Comparison of ENCODE assay signal across 24 mouse cellular contexts in genomic region chr4:153212095-153212494, GRCm38 (mm10).
"Had no signal": no experiment of that assay in that cellular context is flagged by ENCODE, and none has a peak within 500 bp of the region (broad histone marks: within the 10 kb centered on the region; RNA-seq: fewer than 3 reads in every experiment).

No protein-coding gene starts in this region.

- H3K9ac ChIP-seq: heart, embryonic 12.5 days; hindbrain, embryonic 13.5 days; intestine, embryonic 15.5 days; limb, embryonic 13.5 days; limb, embryonic 15.5 days; liver, embryonic 13.5 days had no signal

- H3K4me3 ChIP-seq: heart, embryonic 10.5 days; heart, embryonic 12.5 days; hindbrain, embryonic 10.5 days; hindbrain, embryonic 13.5 days; intestine, embryonic 15.5 days; layer of hippocampus, adult 2 months; limb, embryonic 13.5 days; limb, embryonic 15.5 days; liver, embryonic 13.5 days had no signal

- H3K9me3 ChIP-seq: heart, embryonic 10.5 days; heart, embryonic 12.5 days; hindbrain, embryonic 10.5 days; hindbrain, embryonic 13.5 days; intestine, embryonic 15.5 days; limb, embryonic 13.5 days; limb, embryonic 15.5 days; liver, embryonic 13.5 days had no signal

- DNase-seq: gastrocnemius, postnatal 14 days; gastrocnemius, postnatal 36 days; heart, adult 11 months; heart, postnatal 10 days; heart, postnatal 4 days; kidney, adult 18-20 months; kidney, adult 8-10 months; kidney, postnatal 10 days; kidney, postnatal 4 days; layer of hippocampus, adult 9-11 months; layer of hippocampus, postnatal 36 days; left cerebral cortex, postnatal 4 days; liver, embryonic 13.5 days had no signal

- H3K4me2 ChIP-seq: heart, embryonic 12.5 days; hindbrain, embryonic 13.5 days; intestine, embryonic 15.5 days; limb, embryonic 13.5 days; limb, embryonic 15.5 days; liver, embryonic 13.5 days had no signal

- H3K36me3 ChIP-seq: heart, embryonic 10.5 days; heart, embryonic 12.5 days; hindbrain, embryonic 10.5 days; hindbrain, embryonic 13.5 days; intestine, embryonic 15.5 days; limb, embryonic 13.5 days; limb, embryonic 15.5 days; liver, embryonic 13.5 days had no signal

- H3K27ac ChIP-seq: heart, embryonic 10.5 days; hindbrain, embryonic 10.5 days; hindbrain, embryonic 13.5 days; intestine, embryonic 15.5 days; layer of hippocampus, adult 2 months; limb, embryonic 13.5 days; limb, embryonic 15.5 days; liver, embryonic 13.5 days had no signal

- H3K27me3 ChIP-seq: heart, embryonic 12.5 days; intestine, embryonic 15.5 days; liver, embryonic 13.5 days had no signal

- H3K4me1 ChIP-seq: intestine, embryonic 15.5 days; liver, embryonic 13.5 days had no signal

- ATAC-seq: hindbrain, embryonic 16.5 days; inflammation-experienced regulatory T-cells, adult 6 months; intestine, embryonic 15.5 days; intestine, postnatal 0 days had no signal
